Mouse (Mus musculus) heart, embryonic 11.5 days (tissue): Measurements from ENCODE around the gene A730049H05Rik. TPM values are rescaled to one million over a fixed set of nuclear protein-coding genes. Genes with fewer than 3 reads are reported as not detected.

Experiments used
- ATAC-seq: fragments of 200-750 bp; cut with Nextera tagmentation; replicated peaks from 2 replicates; pipeline ENCODE4 v1.8.0; 2017; ENCODE audit warnings: moderate library complexity; ENCODE audit not compliant: insufficient number of reproducible peaks, low FRiP score, low TSS enrichment
- H3K27ac ChIP-seq: fragments of 300-500 bp; sonication (generic); 2 replicates; pipeline ENCODE4 v1.5.1; 2014; ENCODE audit warnings: mild to moderate bottlenecking, low read depth, low read length
- H3K27me3 ChIP-seq: fragments of 300-500 bp; sonication (generic); 2 replicates; pipeline ENCODE4 v1.6.1; 2014; ENCODE audit warnings: mild to moderate bottlenecking, low read length, mixed read lengths; ENCODE audit not compliant: control insufficient read depth, insufficient read depth
- H3K36me3 ChIP-seq: fragments of 300-500 bp; sonication (generic); 2 replicates; pipeline ENCODE4 v1.6.1; 2014; ENCODE audit warnings: mild to moderate bottlenecking, low read length, moderate library complexity, mixed read lengths; ENCODE audit not compliant: control insufficient read depth, insufficient read depth
- H3K4me1 ChIP-seq: fragments of 300-500 bp; sonication (generic); 2 replicates; pipeline ENCODE4 v1.6.1; 2014; ENCODE audit warnings: low read length; ENCODE audit not compliant: control insufficient read depth, insufficient read depth
- H3K4me2 ChIP-seq: fragments of 300-500 bp; sonication (generic); 2 replicates; pipeline ENCODE4 v1.6.1; 2014; ENCODE audit warnings: mild to moderate bottlenecking, moderate library complexity
- H3K4me3 ChIP-seq: fragments of 300-500 bp; sonication (generic); 2 replicates; pipeline ENCODE4 v1.5.1; 2014; ENCODE audit warnings: low read depth, low read length
- H3K9ac ChIP-seq: fragments of 300-500 bp; sonication (generic); 2 replicates; pipeline ENCODE4 v1.6.1; 2014; ENCODE audit warnings: mild to moderate bottlenecking, low read depth, low read length, moderate library complexity
- H3K9me3 ChIP-seq: fragments of 300-500 bp; sonication (generic); replicated peaks from 2 replicates; pipeline ENCODE4 v1.6.1; 2016; ENCODE audit warnings: low read length; ENCODE audit not compliant: control insufficient read depth
- WGBS: fragments of 180-500 bp; shearing (Covaris S2); extraction: QIAGEN DNeasy Blood & Tissue Kit; methylation state at CpG from one replicate; pipeline ENCODE4 v1.1.7; 2014; ENCODE audit not compliant: insufficient replicate concordance; 5-methylcytosine and 5-hydroxymethylcytosine counted together
- polyA plus RNA-seq: library from polyadenylated mRNA; unstranded; fragments of >200 nt; fragmentation: Nextera tagmentation; extraction: Ambion mirVana; gene quantifications from 2 replicates; pipeline ENCODE4 v1.2.1, GENCODE M21; 2014

Gene A730049H05Rik
- polyA plus RNA-seq, 1 experiment from 2014 or later: 3.1 TPM

GRCm38 (mm10) chr6:92793804-92794203 lies 22.5 kb upstream of the A730049H05Rik start:
- H3K4me1 ChIP-seq: no peaks in the 10 kb centered on the region
- H3K9ac ChIP-seq: no peak overlapping the region
- H3K36me3 ChIP-seq: peaks cover 7% of the 10 kb centered on the region
- H3K4me2 ChIP-seq: no peak overlapping the region
- no peaks in the 10 kb centered on the region for H3K9me3 ChIP-seq
- 78% methylated on average over 6 of the region's 6 CpGs for WGBS
- no peak overlapping the region for H3K4me3 ChIP-seq
- H3K27ac ChIP-seq: no peak overlapping the region
- ATAC-seq: no peak
- no peaks in the 10 kb centered on the region for H3K27me3 ChIP-seq

GRCm38 (mm10) chr6:92801462-92801861 lies 14.8 kb upstream of the A730049H05Rik start:
- 79% methylated on average over 2 of the region's 2 CpGs for WGBS
- H3K36me3 ChIP-seq: 0 out of 2 replicates have a peak, but pooled peaks cover 3% of the 10 kb centered on the region

GRCm38 (mm10) chr6:92802421-92802820 lies 13.9 kb upstream of the A730049H05Rik start:
- Histone ChIP-seq H3K4me3 (no peak overlapping the region), H3K36me3 (0 out of 2 replicates have a peak, but pooled peaks cover 3% of the 10 kb centered on the region), H3K4me2 (no peak overlapping the region), H3K9me3 (no peaks in the 10 kb centered on the region), H3K27me3 (no peaks in the 10 kb centered on the region), H3K4me1 (peaks cover 6% of the 10 kb centered on the region), H3K27ac (no peak overlapping the region), H3K9ac (no peak overlapping the region)
- no peak for ATAC-seq
- WGBS: 92% methylated on average over 11 of the region's 11 CpGs

More at GRCm38 (mm10) chr6:92801462-92801861, 14.8 kb upstream of the A730049H05Rik start:
- H3K4me3 ChIP-seq: no peak overlapping the region
- H3K27me3 ChIP-seq: no peaks in the 10 kb centered on the region
- no peak for ATAC-seq
- no peak overlapping the region for H3K27ac ChIP-seq
- peaks cover 6% of the 10 kb centered on the region for H3K4me1 ChIP-seq
- no peak overlapping the region for H3K9ac ChIP-seq
- H3K9me3 ChIP-seq: no peaks in the 10 kb centered on the region
- H3K4me2 ChIP-seq: no peak overlapping the region

GRCm38 (mm10) chr6:92803213-92803612 lies 13.1 kb upstream of the A730049H05Rik start:
- no peak for ATAC-seq
- no peak overlapping the region for H3K9ac ChIP-seq
- WGBS: 52% methylated on average over 6 of the region's 6 CpGs
- 0 out of 2 replicates have a peak, but pooled peaks cover 3% of the 10 kb centered on the region for H3K36me3 ChIP-seq
- no peaks in the 10 kb centered on the region for H3K9me3 ChIP-seq
- peaks cover 6% of the 10 kb centered on the region for H3K4me1 ChIP-seq
- no peak overlapping the region; the same call in 1 of the 2 replicates for H3K4me2 ChIP-seq
- 0 out of 2 replicates have a peak overlapping the region, but pooled peaks have one; percentile 22 for H3K27ac ChIP-seq
- no peaks in the 10 kb centered on the region for H3K27me3 ChIP-seq
- no peak overlapping the region for H3K4me3 ChIP-seq

GRCm38 (mm10) chr6:92804254-92804971 lies 11.9 kb upstream of the A730049H05Rik start:
- H3K4me3 ChIP-seq: no peak overlapping the region
- no peak overlapping the region for H3K4me2 ChIP-seq
- H3K9me3 ChIP-seq: no peaks in the 10 kb centered on the region
- peaks cover 6% of the 10 kb centered on the region for H3K4me1 ChIP-seq
- no peak for ATAC-seq
- no peak overlapping the region for H3K9ac ChIP-seq
- H3K27ac ChIP-seq: no peak overlapping the region
- peaks cover 6% of the 10 kb centered on the region; the same call in 1 of the 2 replicates for H3K36me3 ChIP-seq
- H3K27me3 ChIP-seq: no peaks in the 10 kb centered on the region
- WGBS: 75% methylated on average over 3 of the region's 3 CpGs

GRCm38 (mm10) chr6:92809818-92810217 lies 6.5 kb upstream of the A730049H05Rik start:
- ATAC-seq: no peak
- H3K27ac ChIP-seq: no peak overlapping the region
- no peak overlapping the region for H3K4me2 ChIP-seq
- H3K36me3 ChIP-seq: peaks cover 3% of the 10 kb centered on the region; the same call in 1 of the 2 replicates
- H3K4me1 ChIP-seq: peaks cover 13% of the 10 kb centered on the region
- no peak overlapping the region for H3K4me3 ChIP-seq
- H3K9ac ChIP-seq: no peak overlapping the region
- no peaks in the 10 kb centered on the region for H3K9me3 ChIP-seq
- H3K27me3 ChIP-seq: no peaks in the 10 kb centered on the region
- WGBS: 80% methylated on average over 3 of the region's 3 CpGs

GRCm38 (mm10) chr6:92810628-92811027 lies 5.7 kb upstream of the A730049H05Rik start:
- H3K9ac ChIP-seq: no peak overlapping the region
- H3K36me3 ChIP-seq: peaks cover 3% of the 10 kb centered on the region; the same call in 1 of the 2 replicates
- no peak overlapping the region for H3K4me3 ChIP-seq
- peaks cover 13% of the 10 kb centered on the region for H3K4me1 ChIP-seq
- WGBS: 93% methylated on average over 2 of the region's 2 CpGs
- H3K4me2 ChIP-seq: no peak overlapping the region
- no peak for ATAC-seq
- no peak overlapping the region for H3K27ac ChIP-seq
- no peaks in the 10 kb centered on the region for H3K9me3 ChIP-seq
- no peaks in the 10 kb centered on the region for H3K27me3 ChIP-seq

- H3K9ac ChIP-seq: no peak overlapping the region
Measured at GRCm38 (mm10) chr6:92811566-92811965, 4.7 kb upstream of the A730049H05Rik start.

More at GRCm38 (mm10) chr6:92811566-92811965, 4.7 kb upstream of the A730049H05Rik start:
- Histone ChIP-seq H3K36me3 (peaks cover 3% of the 10 kb centered on the region; the same call in 1 of the 2 replicates), H3K9me3 (no peaks in the 10 kb centered on the region), H3K4me3 (no peak overlapping the region), H3K27ac (no peak overlapping the region), H3K27me3 (no peaks in the 10 kb centered on the region), H3K4me1 (peaks cover 20% of the 10 kb centered on the region), H3K4me2 (no peak overlapping the region)
- ATAC-seq: no peak
